Mouse (Mus musculus): ENCODE data around the gene Clec2l.

DNA sequence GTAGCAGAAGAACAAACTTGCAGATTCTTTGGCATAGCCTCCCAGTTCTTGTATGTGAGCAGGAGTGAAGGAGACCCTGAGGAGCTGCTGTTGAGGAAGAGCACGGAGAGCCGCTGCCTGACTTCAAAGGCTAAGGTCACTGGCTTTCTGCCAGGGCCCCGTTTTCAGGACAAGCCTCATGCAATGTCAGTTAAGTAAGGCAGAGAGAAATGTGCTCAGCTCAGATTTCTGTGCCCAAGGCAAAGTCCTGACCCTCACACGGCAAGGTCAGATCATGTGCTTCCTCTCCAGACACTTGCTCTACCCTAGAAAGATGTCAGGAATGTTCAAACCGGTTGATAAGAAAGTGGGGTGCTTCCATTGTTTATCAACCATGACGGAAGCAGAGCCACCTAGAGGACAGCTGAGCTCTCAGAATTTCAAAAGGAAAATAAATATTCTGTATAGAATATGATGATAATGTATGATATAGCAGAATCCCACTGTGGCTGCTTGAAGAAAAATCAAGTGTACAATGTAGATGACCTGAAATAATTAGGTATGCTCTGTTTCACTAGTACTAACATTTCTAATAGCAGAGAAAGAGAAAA, 40.0 kb downstream of the Clec2l start:
- no peak for TF ChIP-seq CTCF (IDR thresholded peaks at IDR 0.05; ENCODE audit: low read depth, low read length)
- no peak for TF ChIP-seq POLR2A (IDR thresholded peaks at IDR 0.05; ENCODE audit: extremely low read depth, insufficient read depth, low read length)

All from liver, adult 2 months (tissue).